Mouse (Mus musculus): ENCODE results near the gene Rnh1. TPM values are rescaled to one million over a fixed set of nuclear protein-coding genes. Genes with fewer than 3 reads are reported as not detected.

The Rnh1 gene
- polyA plus RNA-seq (2017; shearing (Covaris generic)): 100 to 1,000 TPM; 121 to 188 TPM

GRCm38 (mm10) chr7:141172116-141173006, at the start of gene Rnh1:
Rnh1 (minus strand) TSS chr7:141172857.
- ATAC-seq: peak; percentile 84

GRCm38 (mm10) chr7:141222126-141222467, 49.4 kb upstream of the Rnh1 start:
- no peak for ATAC-seq

- peak; percentile 93 for ATAC-seq
These were observed 48.8 kb upstream of the Rnh1 start for GRCm38 (mm10) chr7:141221249-141222125.

GRCm38 (mm10) chr7:141220377-141220776, 47.7 kb upstream of the Rnh1 start:
- no peak for ATAC-seq

- ATAC-seq: no peak
These were observed 47.0 kb upstream of the Rnh1 start for GRCm38 (mm10) chr7:141219558-141220099.

GRCm38 (mm10) chr7:141218557-141219133, 46.0 kb upstream of the Rnh1 start:
- ATAC-seq: no peak

- no peak for ATAC-seq
These were observed 45.5 kb upstream of the Rnh1 start for GRCm38 (mm10) chr7:141218141-141218540.

- ATAC-seq: no peak
These were observed 44.8 kb upstream of the Rnh1 start for GRCm38 (mm10) chr7:141217343-141218013.

GRCm38 (mm10) chr7:141216894-141217293, 44.2 kb upstream of the Rnh1 start:
- no peak for ATAC-seq

GRCm38 (mm10) chr7:141215880-141216733, 43.5 kb upstream of the Rnh1 start:
- peak; percentile 33 for ATAC-seq

GRCm38 (mm10) chr7:141215101-141215879, 42.6 kb upstream of the Rnh1 start, which contains the start of gene Rassf7:
Rassf7 (plus strand) TSS chr7:141215860.
- peak; percentile 97 for ATAC-seq

GRCm38 (mm10) chr7:141214310-141214709, 41.7 kb upstream of the Rnh1 start:
- no peak for ATAC-seq

- no peak for ATAC-seq
These were observed 41.1 kb upstream of the Rnh1 start, which contains the start of gene Lmntd2 for GRCm38 (mm10) chr7:141213605-141214235. Lmntd2 (minus strand) TSS chr7:141214080.

GRCm38 (mm10) chr7:141213133-141213532, 40.5 kb upstream of the Rnh1 start:
- no peak for ATAC-seq

- no peak for ATAC-seq
These were observed 38.0 kb upstream of the Rnh1 start for GRCm38 (mm10) chr7:141210606-141211131.

- no peak for ATAC-seq
These were observed 37.5 kb upstream of the Rnh1 start for GRCm38 (mm10) chr7:141210137-141210536.

GRCm38 (mm10) chr7:141209526-141209925, 36.9 kb upstream of the Rnh1 start:
- ATAC-seq: no peak

- no peak for ATAC-seq
These were observed 33.7 kb upstream of the Rnh1 start for GRCm38 (mm10) chr7:141206182-141206937.

GRCm38 (mm10) chr7:141205504-141205903, 32.8 kb upstream of the Rnh1 start:
- no peak for ATAC-seq
